Mouse (Mus musculus) liver, embryonic 16.5 days (tissue): ENCODE measurements around the gene Msl1. TPM values are rescaled to one million over a fixed set of nuclear protein-coding genes. Genes with fewer than 3 reads are reported as not detected.

ENCODE experiments used
- ATAC-seq: fragments of 200-750 bp; cut with Nextera tagmentation; 2 replicates; pipeline ENCODE4 v1.8.0; 2017; ENCODE audit warnings: low read depth, mild to moderate bottlenecking, moderate number of reproducible peaks, moderate library complexity
- H3K27ac ChIP-seq: fragments of 300-500 bp; sonication (generic); 2 replicates; pipeline ENCODE4 v1.5.1; 2014; ENCODE audit warnings: mild to moderate bottlenecking, low read length
- H3K27me3 ChIP-seq: fragments of 300-500 bp; sonication (generic); 2 replicates; pipeline ENCODE4 v1.6.1; 2014; ENCODE audit warnings: low read depth, low read length, mixed read lengths; ENCODE audit not compliant: control insufficient read depth, insufficient read depth
- H3K36me3 ChIP-seq: fragments of 300-500 bp; sonication (generic); 2 replicates; pipeline ENCODE4 v1.6.1; 2014; ENCODE audit warnings: mild to moderate bottlenecking; ENCODE audit not compliant: control insufficient read depth, insufficient read depth
- H3K4me1 ChIP-seq: fragments of 300-500 bp; sonication (generic); 2 replicates; pipeline ENCODE4 v1.6.1; 2014; ENCODE audit warnings: low read depth, low read length, mixed read lengths; ENCODE audit not compliant: control insufficient read depth
- H3K4me2 ChIP-seq: fragments of 300-500 bp; sonication (generic); 2 replicates; pipeline ENCODE4 v1.6.1; 2014; ENCODE audit warnings: low read depth, low read length, mixed read lengths
- H3K4me3 ChIP-seq: fragments of 300-500 bp; sonication (generic); 2 replicates; pipeline ENCODE4 v1.5.1; 2014; ENCODE audit warnings: low read depth, mild to moderate bottlenecking, low read length
- H3K9ac ChIP-seq: fragments of 300-500 bp; sonication (generic); 2 replicates; pipeline ENCODE4 v1.6.1; 2014; ENCODE audit warnings: low read depth, low read length
- H3K9me3 ChIP-seq: fragments of 300-500 bp; sonication (generic); replicated peaks from 2 replicates; pipeline ENCODE4 v1.6.1; 2016; ENCODE audit warnings: low read length; ENCODE audit not compliant: control insufficient read depth
- WGBS: fragments of 180-500 bp; shearing (Covaris S2); extraction: QIAGEN DNeasy Blood & Tissue Kit; methylation state at CpG from one replicate; pipeline ENCODE4 v1.1.7; 2014; ENCODE audit not compliant: insufficient replicate concordance; 5-methylcytosine and 5-hydroxymethylcytosine counted together
- polyA plus RNA-seq: library from polyadenylated mRNA; unstranded; fragments of >200 nt; fragmentation: Nextera tagmentation; extraction: Ambion mirVana; gene quantifications from 2 replicates; pipeline ENCODE4 v1.2.1, GENCODE M21; 2015

Gene Msl1
- polyA plus RNA-seq, 1 experiment from 2014 or later, result 5.3 TPM

DNA sequence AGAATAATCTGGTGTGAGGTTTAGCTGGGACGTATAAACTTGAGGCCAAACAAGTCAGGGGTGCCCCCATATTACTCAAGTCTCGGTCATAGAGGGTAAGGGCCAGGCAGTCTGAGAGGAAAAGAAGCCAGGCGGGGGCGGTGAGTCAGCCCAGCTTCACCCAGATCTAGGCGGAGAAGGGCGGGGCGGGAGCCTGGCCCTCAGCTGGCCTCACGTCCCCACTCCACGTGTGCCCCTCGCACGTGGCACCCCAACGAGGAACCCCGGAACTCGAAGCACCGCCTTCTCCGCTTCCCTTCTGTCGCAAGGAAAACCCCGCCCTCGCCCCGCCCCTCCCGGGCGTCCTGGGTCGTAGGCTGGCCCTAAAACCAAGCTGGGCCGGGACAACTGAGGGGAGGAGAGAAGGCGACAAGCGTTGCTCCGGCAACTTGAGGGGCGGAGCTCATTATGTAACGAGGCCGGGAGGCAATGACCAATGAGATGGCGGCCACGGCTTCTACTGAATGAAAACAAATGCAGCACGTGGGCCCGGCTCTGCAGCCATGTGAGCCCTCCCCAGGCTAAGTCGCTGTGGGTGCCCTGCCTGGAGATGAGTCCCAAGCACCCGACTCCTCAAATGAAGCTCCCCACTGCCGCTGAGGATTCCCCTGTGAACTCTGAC lies 21.6 kb upstream of the Msl1 start:
- peaks cover 79% of the 10 kb centered on the region for H3K4me1 ChIP-seq
- no peaks in the 10 kb centered on the region for H3K36me3 ChIP-seq
- H3K27ac ChIP-seq, result 0 out of 2 replicates have a peak overlapping the region, but pooled peaks have one; percentile 36
- H3K9ac ChIP-seq, result 0 out of 2 replicates have a peak overlapping the region, but pooled peaks have one; percentile 11
- H3K4me2 ChIP-seq, result peak overlapping the region; percentile 73
- under 1% methylated on average over 37 of the region's 37 CpGs for WGBS
- peak; percentile 90 for ATAC-seq
- no peaks in the 10 kb centered on the region for H3K9me3 ChIP-seq
- peak overlapping the region; percentile 46 for H3K4me3 ChIP-seq
- no peaks in the 10 kb centered on the region for H3K27me3 ChIP-seq

DNA sequence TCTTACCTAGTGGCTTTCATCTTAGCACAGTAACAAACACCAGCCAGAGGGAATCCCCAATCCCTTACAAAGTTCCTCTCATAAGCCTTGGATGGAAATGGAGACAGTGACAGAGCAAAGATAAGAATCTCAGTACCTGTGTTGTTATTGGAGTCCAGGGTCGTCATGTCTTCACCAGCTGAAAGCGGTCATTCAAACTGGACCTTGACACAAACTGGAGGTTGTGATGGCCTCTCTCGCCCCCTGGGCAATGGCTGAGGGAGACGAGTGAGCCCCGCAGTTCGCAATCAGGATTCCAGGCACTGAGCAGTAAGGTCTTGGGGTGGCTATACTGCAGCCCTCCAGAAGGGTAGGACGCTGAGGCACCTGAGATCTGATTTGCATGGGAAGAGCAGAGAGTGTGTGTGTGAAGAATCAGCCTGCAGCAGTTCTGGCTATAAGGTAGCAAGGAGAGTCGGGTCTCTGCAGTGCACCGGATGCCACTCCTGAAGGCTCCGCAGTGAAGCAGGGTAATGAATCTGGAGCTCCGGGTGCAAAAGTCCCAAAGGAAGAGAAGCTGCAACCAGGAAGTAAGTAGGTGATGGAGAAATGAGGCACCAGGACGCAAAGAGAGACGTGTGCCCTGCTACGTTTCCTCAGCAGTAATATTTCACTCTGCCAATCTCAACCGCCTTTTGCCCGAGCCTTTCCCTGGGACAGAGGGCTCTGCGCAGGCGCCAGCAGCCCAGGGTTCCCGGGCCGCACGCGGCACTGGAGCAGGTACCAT lies 20.6 kb upstream of the Msl1 start, which contains the start of gene Nr1d1:
TSS of gene Nr1d1 (minus strand) at position 752 of the 766 bp plus-strand sequence.
- Histone ChIP-seq H3K27ac (peak within 1 kb of the TSS; percentile 78), H3K9ac (peak within 1 kb of the TSS; percentile 37), H3K9me3 (no peaks in the 10 kb centered on the region), H3K36me3 (no peaks in the 10 kb centered on the region), H3K4me2 (peak within 1 kb of the TSS; percentile 73), H3K4me3 (peak within 1 kb of the TSS; percentile 46), H3K4me1 (peaks cover 69% of the 10 kb centered on the region), H3K27me3 (no peaks in the 10 kb centered on the region)
- ATAC-seq, result no peak
- under 1% methylated on average over 22 of the region's 22 CpGs for WGBS

DNA sequence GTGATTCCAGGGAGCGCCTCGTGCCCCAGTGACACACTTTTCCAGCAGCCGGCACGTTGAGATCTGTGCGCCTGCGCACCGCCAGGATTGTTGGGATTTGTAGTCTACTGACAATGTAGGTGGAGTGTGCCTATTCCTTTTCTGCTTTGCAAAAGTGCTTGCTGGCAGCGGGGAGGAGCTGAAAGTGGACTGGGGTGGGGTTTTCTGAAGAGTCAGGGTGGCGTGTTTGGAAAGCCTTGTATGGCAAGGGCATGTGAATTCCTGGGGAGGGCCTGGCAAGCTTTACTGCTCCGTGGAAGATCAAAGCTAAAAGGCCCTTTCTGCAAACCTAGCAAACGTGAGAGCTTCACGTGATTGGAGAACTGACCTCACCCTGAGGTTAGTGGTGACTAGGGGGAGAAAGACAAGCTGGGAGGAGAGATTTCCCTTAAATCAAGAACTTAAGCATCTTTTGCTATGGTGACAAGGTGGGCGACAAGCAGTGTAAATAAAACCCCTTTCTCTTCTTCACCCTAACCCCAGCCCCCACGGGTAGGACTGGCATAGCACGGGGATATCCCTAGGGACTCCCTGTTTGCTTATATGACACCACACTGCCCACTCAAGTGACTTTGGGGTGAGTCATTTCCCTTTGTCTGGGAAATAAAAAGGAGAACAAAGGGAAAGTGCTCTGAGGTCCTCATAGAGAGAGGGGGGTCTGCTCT lies 19.8 kb upstream of the Msl1 start:
- ATAC-seq, result peak; percentile 49
- peaks cover 64% of the 10 kb centered on the region for H3K4me1 ChIP-seq
- H3K4me2 ChIP-seq, result peak overlapping the region; percentile 73
- WGBS, result 2% methylated on average over 15 of the region's 15 CpGs
- H3K36me3 ChIP-seq, result no peaks in the 10 kb centered on the region
- peak overlapping the region; percentile 37 for H3K9ac ChIP-seq
- H3K27me3 ChIP-seq, result no peaks in the 10 kb centered on the region
- peak overlapping the region; percentile 46 for H3K4me3 ChIP-seq
- peak overlapping the region; percentile 78 for H3K27ac ChIP-seq
- H3K9me3 ChIP-seq, result no peaks in the 10 kb centered on the region

DNA sequence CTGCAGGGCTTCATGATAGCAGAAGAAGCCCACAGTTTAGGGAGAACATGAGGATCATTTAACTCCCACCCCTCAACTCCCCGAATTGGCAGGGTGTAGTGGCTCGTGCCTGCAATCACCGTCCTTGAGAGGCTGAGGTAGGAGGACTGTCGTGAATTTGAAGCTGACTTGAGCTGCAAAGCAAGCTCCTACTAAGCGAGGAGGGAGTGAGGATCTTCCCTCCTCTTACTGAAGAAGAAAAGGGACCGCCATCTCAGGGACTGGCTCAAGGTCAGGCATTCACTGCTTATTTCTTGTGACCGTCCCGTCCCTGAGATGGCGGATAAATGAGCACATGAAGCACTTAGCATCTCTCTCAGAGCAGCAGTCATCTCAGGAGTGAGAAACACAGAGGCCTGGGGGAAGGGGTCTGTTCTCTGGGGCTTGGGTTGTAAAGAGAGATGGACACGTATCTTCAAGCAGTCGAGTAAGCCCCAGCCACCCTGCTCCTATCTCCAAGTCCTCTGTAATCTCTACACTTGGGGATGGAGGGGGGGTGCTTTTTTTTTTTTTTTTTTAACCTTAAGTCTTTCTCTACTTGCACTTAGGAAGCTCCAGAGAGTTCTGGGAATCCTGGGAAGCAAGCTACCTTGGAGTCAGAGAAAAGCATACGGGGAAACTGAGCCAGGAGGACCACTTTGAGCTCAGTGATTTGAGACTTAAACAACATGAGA lies 19.1 kb upstream of the Msl1 start:
- ATAC-seq, result no peak
- H3K9ac ChIP-seq, result no peak overlapping the region
- 39% methylated on average over 12 of the region's 12 CpGs for WGBS
- H3K27ac ChIP-seq, result peak overlapping the region; percentile 78
- H3K4me3 ChIP-seq, result no peak overlapping the region
- peaks cover 62% of the 10 kb centered on the region for H3K4me1 ChIP-seq
- no peaks in the 10 kb centered on the region for H3K9me3 ChIP-seq
- no peaks in the 10 kb centered on the region for H3K36me3 ChIP-seq
- H3K27me3 ChIP-seq, result no peaks in the 10 kb centered on the region
- H3K4me2 ChIP-seq, result peak overlapping the region; percentile 73

DNA sequence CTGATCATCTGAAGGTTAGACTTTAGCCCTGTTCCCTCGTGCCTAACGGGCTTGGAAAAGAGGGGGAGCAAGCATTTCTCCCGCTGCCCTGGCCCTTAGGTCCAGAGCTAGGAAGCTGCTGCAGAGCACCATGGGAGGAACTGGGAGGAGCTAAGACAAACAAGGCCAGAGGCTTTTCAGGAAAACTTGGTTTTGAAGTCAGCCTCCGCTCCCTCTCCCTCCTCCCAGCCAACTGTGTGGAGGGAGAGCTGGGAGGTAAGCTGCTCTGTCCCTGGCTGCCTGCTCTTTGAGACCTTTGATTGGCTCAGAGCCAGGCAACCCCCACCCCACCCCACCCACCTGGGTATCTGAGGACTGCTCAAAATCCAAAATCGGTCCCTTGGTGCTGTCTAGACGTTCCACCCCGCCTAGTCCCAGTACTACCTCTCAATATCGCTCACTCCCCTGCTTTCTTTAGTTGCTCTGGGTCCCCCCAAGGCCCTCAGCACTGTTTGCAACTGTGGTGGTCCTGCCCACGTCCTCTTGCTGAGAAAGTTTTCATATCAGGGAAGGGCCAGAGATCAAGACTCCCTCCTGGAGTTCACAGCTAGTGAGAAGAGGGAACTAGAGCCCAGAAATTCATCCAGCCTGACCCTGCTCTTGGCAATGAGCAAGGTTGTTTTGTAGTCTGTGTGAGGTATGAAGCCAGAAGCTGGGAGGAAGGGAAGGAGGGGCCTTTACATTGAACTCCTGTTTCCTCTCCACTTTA lies 18.3 kb upstream of the Msl1 start:
- Histone ChIP-seq H3K4me3 (no peak overlapping the region), H3K9ac (peak overlapping the region; percentile 32; the same call in 1 of the 2 replicates)
- ATAC-seq, result no peak

DNA sequence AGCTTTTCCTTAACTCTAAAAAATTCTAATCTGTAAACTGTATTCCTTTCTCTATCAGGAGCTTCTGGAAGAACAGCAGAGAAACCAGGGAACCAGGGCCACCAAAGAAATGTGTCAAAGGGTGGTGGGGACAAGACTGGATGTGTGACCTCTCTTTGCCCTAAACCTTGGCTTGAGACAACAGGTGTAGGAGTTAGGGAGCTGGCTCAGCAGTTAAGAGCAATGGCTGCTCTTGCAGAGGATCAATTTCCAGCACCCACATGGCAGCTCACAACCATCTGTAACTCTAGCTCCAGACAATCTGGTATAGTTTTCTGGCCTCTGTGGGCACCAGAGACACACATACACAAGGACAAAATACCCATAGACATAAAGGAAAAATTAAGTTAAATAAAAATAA lies 17.4 kb upstream of the Msl1 start:
- Histone ChIP-seq H3K4me2 (no peak overlapping the region), H3K27me3 (no peaks in the 10 kb centered on the region), H3K4me3 (no peak overlapping the region), H3K9ac (no peak overlapping the region), H3K36me3 (no peaks in the 10 kb centered on the region), H3K4me1 (peaks cover 59% of the 10 kb centered on the region), H3K27ac (no peak overlapping the region), H3K9me3 (no peaks in the 10 kb centered on the region)
- ATAC-seq, result no peak

More for the DNA sequence above, 18.3 kb upstream of the Msl1 start:
- no peaks in the 10 kb centered on the region for H3K36me3 ChIP-seq
- H3K27ac ChIP-seq, result peak overlapping the region; percentile 64
- WGBS, result 9% methylated on average over 9 of the region's 9 CpGs
- H3K27me3 ChIP-seq, result no peaks in the 10 kb centered on the region
- H3K4me2 ChIP-seq, result peak overlapping the region; percentile 15
- H3K9me3 ChIP-seq, result no peaks in the 10 kb centered on the region
- H3K4me1 ChIP-seq, result peaks cover 59% of the 10 kb centered on the region

DNA sequence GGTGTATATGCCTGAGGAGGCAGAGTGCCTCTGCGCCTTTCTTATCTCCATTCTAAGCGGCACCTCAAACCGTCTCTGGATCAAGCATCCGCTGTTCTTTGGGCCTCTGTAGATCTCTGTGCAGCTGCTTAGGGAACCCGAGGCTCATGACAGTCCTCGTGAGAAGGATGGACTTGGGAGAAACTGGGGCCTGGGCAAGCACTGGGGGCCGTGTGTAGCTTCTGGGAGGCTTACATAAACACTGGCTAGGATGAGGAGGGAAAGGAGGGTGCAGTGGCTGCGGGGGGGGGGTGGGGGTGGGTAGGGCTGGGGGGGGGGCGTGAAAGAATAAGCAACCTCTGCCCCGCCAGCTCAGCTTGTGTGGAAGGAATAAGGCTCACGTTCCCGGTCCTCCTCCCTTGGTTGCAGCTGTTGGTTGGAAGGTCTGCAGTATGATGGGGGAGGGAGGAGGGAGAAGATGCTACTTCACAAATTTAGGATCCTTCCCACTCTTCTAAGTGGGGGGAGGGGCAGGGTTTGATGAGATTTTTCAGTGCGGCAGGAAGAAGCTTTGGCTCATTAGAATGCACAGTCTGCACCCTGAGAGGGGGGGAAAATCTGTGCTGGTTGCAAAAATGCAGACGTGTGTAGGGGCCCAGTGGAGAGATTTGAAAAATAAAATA lies 13.3 kb upstream of the Msl1 start:
- H3K9me3 ChIP-seq, result no peaks in the 10 kb centered on the region
- no peak overlapping the region for H3K4me2 ChIP-seq
- 23% methylated on average over 13 of the region's 14 CpGs for WGBS
- H3K9ac ChIP-seq, result no peak overlapping the region
- H3K27me3 ChIP-seq, result no peaks in the 10 kb centered on the region
- H3K27ac ChIP-seq, result peak overlapping the region; percentile 79
- H3K4me1 ChIP-seq, result peaks cover 51% of the 10 kb centered on the region
- H3K4me3 ChIP-seq, result no peak overlapping the region
- ATAC-seq, result no peak
- H3K36me3 ChIP-seq, result no peaks in the 10 kb centered on the region
